Mouse (Mus musculus) heart, postnatal 25 days (tissue): Measurements from ENCODE around the gene Slbp. TPM values are rescaled to one million over a fixed set of nuclear protein-coding genes. Genes with fewer than 3 reads are reported as not detected.

Experiments used
- total RNA-seq, 2 experiments: library from RNA; stranded (reverse); gene quantifications; 2 replicates each; pipeline ENCODE4 v1.2.3; 2021

Gene Slbp
- total RNA-seq, 2 experiments from 2014 or later, result 15.3 to 16.2 TPM

Other genes with a start within 250 kb of the Slbp start
- not detected for gene Nkx1-1, start 218.6 kb downstream of the Slbp start, total RNA-seq
- 10 to 100 TPM; 24.6 to 25.2 TPM for gene Fam53a, start 22.9 kb downstream of the Slbp start, total RNA-seq
- 1 to 10 TPM; 1.1 to 1.3 TPM for gene Gm9903, start 22.6 kb downstream of the Slbp start, total RNA-seq
- gene Tacc3, start 5.6 kb upstream of the Slbp start, total RNA-seq, result 1 to 10 TPM; 2.4 TPM
- 10 to 100 TPM; 19.8 to 20.2 TPM for gene Tmem129, start 5.8 kb upstream of the Slbp start, total RNA-seq
- 10 to 100 TPM in 1 of 2 experiments, 1 to 10 TPM in 1; 4.9 to 10.8 TPM for gene Fgfr3, start 69.1 kb upstream of the Slbp start, total RNA-seq
- 100 to 1,000 TPM; 152 to 161 TPM for gene Letm1, start 130.2 kb upstream of the Slbp start, total RNA-seq
- 10 to 100 TPM; 25.9 to 28.4 TPM for gene Nsd2, start 168.2 kb upstream of the Slbp start, total RNA-seq